ENCODE assay signal across 8 mouse cellular contexts in the genomic region with DNA sequence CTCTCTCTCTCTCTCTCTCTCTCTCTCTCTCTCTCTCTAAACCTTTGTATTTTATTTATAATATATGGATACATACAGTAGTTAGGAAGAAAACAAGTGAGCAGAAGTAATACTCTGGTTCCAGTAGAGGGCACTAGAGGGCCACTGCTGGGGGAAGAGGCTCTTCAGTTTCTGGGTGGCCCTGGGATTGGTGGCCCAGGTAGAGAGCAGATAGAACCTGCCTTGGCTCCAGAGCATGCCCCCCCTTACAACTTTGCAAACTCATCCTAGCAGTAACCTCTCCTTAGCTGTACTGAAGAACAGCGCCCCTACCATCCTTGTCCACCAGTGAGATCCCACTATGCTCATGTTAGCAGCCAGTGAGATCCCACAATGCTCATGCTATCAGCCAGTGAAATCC.
DNase-seq lines count a peak whose midpoint lies in the region; ATAC-seq lines count a peak whose summit lies in the region.

No protein-coding gene starts in this region.

- intact Hi-C loops in gastrocnemius, postnatal 14 days (cut with DNase I; ENCODE audit: low total_unique reads) = loop anchor here (10.0 kb wide), 1 partner anchor 157 kb away; no protein-coding TSS in a partner anchor
- intact Hi-C loops in gastrocnemius, postnatal 36 days (cut with DNase I) = loop anchor here (5.0 kb wide), 1 partner anchor 340 kb away; no protein-coding TSS in a partner anchor
- intact Hi-C loops in left cerebral cortex, postnatal 25 days (cut with DNase I) = loop anchor here (5.0 kb wide), 2 partner anchors 105 to 160 kb away; no protein-coding TSS in a partner anchor

- no peaks in the 10 kb centered on the region; the same call in 1 of the 2 replicates for H3K4me1 ChIP-seq in midbrain, embryonic 13.5 days (replicated peaks)

- 29% methylated on average over 1 of the region's 1 CpGs for WGBS in midbrain, embryonic 13.5 days

- no peak overlapping the region for H3K4me3 ChIP-seq in midbrain, embryonic 13.5 days (replicated peaks)

- H3K36me3 ChIP-seq in midbrain, embryonic 13.5 days = no peaks in the 10 kb centered on the region
- H3K36me3 ChIP-seq in splenic B cell, adult 2 months (ENCODE audit: control insufficient read depth, insufficient read depth, low read length, poor library complexity, severe bottlenecking) = no peaks in the 10 kb centered on the region

- H3K9me3 ChIP-seq in midbrain, embryonic 13.5 days = no peaks in the 10 kb centered on the region

- no peak overlapping the region for H3K4me2 ChIP-seq in midbrain, embryonic 13.5 days (replicated peaks)

- H3K27me3 ChIP-seq in midbrain, embryonic 13.5 days = no peaks in the 10 kb centered on the region; the same call in 1 of the 2 replicates
- H3K27me3 ChIP-seq in splenic B cell, adult 2 months (ENCODE audit: control insufficient read depth, insufficient read depth, low read length, poor library complexity, severe bottlenecking) = no peaks in the 10 kb centered on the region

- no peak overlapping the region for H3K27ac ChIP-seq in midbrain, embryonic 13.5 days

- no peak overlapping the region for H3K9ac ChIP-seq in midbrain, embryonic 13.5 days (replicated peaks)

- ATAC-seq in common myeloid progenitor, adult 5-6 weeks (replicated peaks; ENCODE audit: low read depth, poor library complexity, severe bottlenecking) = peak; percentile 80
- ATAC-seq in hematopoietic stem cell, adult 5-6 weeks (replicated peaks in 1 of 2; ENCODE audit: insufficient read depth in 1 of 2, low FRiP score in 2 of 2, low TSS enrichment in 1 of 2, low read depth in 1 of 2, poor library complexity in 2 of 2, severe bottlenecking in 2 of 2) = peak; percentile 71 to 74
- ATAC-seq in midbrain, embryonic 13.5 days = peak; percentile 58; the same call in 1 of the 2 replicates

- peak; percentile 15 for DNase-seq in gastrocnemius, postnatal 14 days
- DNase-seq in gastrocnemius, postnatal 36 days = no peak
- DNase-seq in MN1 (ENCODE audit: low spot score) = peak; percentile 15
- DNase-seq in left cerebral cortex, postnatal 25 days (ENCODE audit: low spot score in 2 of 2) = peak; percentile 50 to 80
- peak; percentile 82 for DNase-seq in splenic B cell, adult 2 months (ENCODE audit: low read depth, low spot score)

Comparison
In these comparisons a context has a peak if more than half of its experiments do, and no peak if none do; other contexts are left out.
1. DNase-seq: peak in gastrocnemius, postnatal 14 days (single experiment), MN1 (single experiment), left cerebral cortex, postnatal 25 days (2 of 2) and splenic B cell, adult 2 months (single experiment); none in gastrocnemius, postnatal 36 days (0 of 2).
2. Peak in every context shown above with its lines, with median percentiles within 50 percentile points of each other: ATAC-seq.